Comparison of ENCODE assay signal across 24 mouse cellular contexts in the genomic region with DNA sequence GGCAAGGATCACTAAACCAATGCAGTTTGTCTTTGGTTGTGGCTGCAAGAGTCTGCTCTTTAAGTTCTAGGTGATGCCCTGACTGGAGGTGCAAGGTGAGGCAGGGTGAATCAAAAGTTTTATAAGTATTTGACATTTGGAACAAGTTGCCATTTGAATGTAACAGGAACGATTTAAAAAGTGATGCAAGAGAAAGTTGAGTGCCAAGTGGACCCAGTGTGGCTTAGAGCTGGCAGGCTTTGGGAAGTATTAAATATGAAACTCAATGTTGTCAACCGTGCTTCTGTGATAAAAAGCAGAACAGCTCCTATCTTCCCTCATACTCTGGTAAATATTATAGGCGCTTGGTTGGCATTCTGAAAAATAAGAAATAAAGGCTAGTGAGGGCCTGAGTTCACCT.
DNase-seq lines count a peak whose midpoint lies in the region; ATAC-seq and TF ChIP-seq lines count a peak whose summit lies in the region.
"Had no signal": no experiment of that assay in that cellular context is flagged by ENCODE, and none has a peak within 500 bp of the region (broad histone marks: within the 10 kb centered on the region; RNA-seq: fewer than 3 reads in every experiment).

No protein-coding gene starts in this region.

- no peaks in the 10 kb centered on the region; the same call in 1 of the 2 replicates for H3K4me1 ChIP-seq in liver, adult 2 months (ENCODE audit: control insufficient read depth, insufficient read depth, low read length)
- H3K4me1 ChIP-seq in liver, postnatal 0 days (ENCODE audit: insufficient read depth): no peaks in the 10 kb centered on the region
- H3K4me1 ChIP-seq: embryonic facial prominence, embryonic 10.5 days; embryonic facial prominence, embryonic 12.5 days; forebrain, embryonic 10.5 days; forebrain, embryonic 12.5 days had no signal

- peak; percentile 5 for DNase-seq in adrenal gland, postnatal 10 days
- DNase-seq in adrenal gland, postnatal 4 days (ENCODE audit: low spot score in 2 of 2): no peak
- peak; percentile 66 for DNase-seq in liver, adult 2 months (ENCODE audit: extremely low read depth, low read depth, low spot score)
- no peak for DNase-seq in liver, postnatal 0 days
- peak; percentile 33 for DNase-seq in gonadal fat pad, adult 2 months (ENCODE audit: low read depth)
- DNase-seq: adrenal gland, adult 8-10 months; adrenal gland, postnatal 25 days; B cell, adult 2 months; cerebellum, adult 11-12 months; cerebellum, adult 2 months; cerebellum, adult 9-10 months; cerebellum, postnatal 10 days; cerebellum, postnatal 25 days had no signal

- no peaks in the 10 kb centered on the region for H3K36me3 ChIP-seq in liver, adult 2 months (ENCODE audit: control insufficient read depth, insufficient read depth, low read length)
- no peaks in the 10 kb centered on the region for H3K36me3 ChIP-seq in liver, postnatal 0 days (replicated peaks; ENCODE audit: insufficient read depth, low read length)
- H3K36me3 ChIP-seq: embryonic facial prominence, embryonic 10.5 days; embryonic facial prominence, embryonic 12.5 days; forebrain, embryonic 10.5 days; forebrain, embryonic 12.5 days; G1E had no signal

- no peaks in the 10 kb centered on the region for H3K79me2 ChIP-seq in liver, adult 2 months (ENCODE audit: control insufficient read depth, insufficient read depth, low read length)

- H3K4me2 ChIP-seq in liver, postnatal 0 days (ENCODE audit: low read depth, low read length): no peak overlapping the region
- H3K4me2 ChIP-seq: embryonic facial prominence, embryonic 12.5 days; forebrain, embryonic 12.5 days had no signal

- WGBS in liver, adult 2 months: 53% methylated on average over 3 of the region's 3 CpGs
- 69% methylated on average over 3 of the region's 3 CpGs for WGBS in liver, postnatal 0 days (ENCODE audit: insufficient replicate concordance)

- TF ChIP-seq POLR2A in liver, adult 2 months (IDR thresholded peaks at IDR 0.05; ENCODE audit: extremely low read depth, insufficient read depth, low read length): no peak

- no peaks in the 10 kb centered on the region; the same call in 1 of the 2 replicates for H3K9me3 ChIP-seq in liver, postnatal 0 days (ENCODE audit: low read length)
- H3K9me3 ChIP-seq: embryonic facial prominence, embryonic 10.5 days; embryonic facial prominence, embryonic 12.5 days; forebrain, embryonic 10.5 days; forebrain, embryonic 12.5 days had no signal

- H3K9ac ChIP-seq in liver, adult 2 months (ENCODE audit: low read depth, low read length): no peak overlapping the region
- H3K9ac ChIP-seq in liver, postnatal 0 days (replicated peaks): no peak overlapping the region
- H3K9ac ChIP-seq: embryonic facial prominence, embryonic 12.5 days; forebrain, embryonic 12.5 days had no signal

- no peak for TF ChIP-seq CTCF in liver, adult 2 months (IDR thresholded peaks at IDR 0.05; ENCODE audit: low read depth, low read length)
- no peak for TF ChIP-seq CTCF in liver, postnatal 0 days (IDR thresholded peaks at IDR 0.05; ENCODE audit: low read depth)

- no peaks in the 10 kb centered on the region for H3K27me3 ChIP-seq in liver, adult 2 months (ENCODE audit: control insufficient read depth, insufficient read depth, low read length)
- H3K27me3 ChIP-seq in liver, postnatal 0 days (ENCODE audit: insufficient read depth, low read length): no peaks in the 10 kb centered on the region
- H3K27me3 ChIP-seq: CH12.LX; embryonic facial prominence, embryonic 12.5 days; forebrain, embryonic 12.5 days; Patski had no signal

- ATAC-seq in liver, postnatal 0 days: no peak
- ATAC-seq in activated CD4-positive, CD25-positive, alpha-beta regulatory T cell, adult 4 months: no peak
- ATAC-seq: CD4-positive, CD25-positive, alpha-beta regulatory T cell, adult 4 months; forebrain, embryonic 14.5 days; forebrain, embryonic 16.5 days; Patski had no signal

- no peak overlapping the region for H3K4me3 ChIP-seq in liver, adult 2 months (ENCODE audit: insufficient read depth, low read depth, low read length)
- no peak overlapping the region for H3K4me3 ChIP-seq in liver, postnatal 0 days (ENCODE audit: low read depth, low read length)
- H3K4me3 ChIP-seq: embryonic facial prominence, embryonic 10.5 days; embryonic facial prominence, embryonic 12.5 days; forebrain, embryonic 10.5 days; forebrain, embryonic 12.5 days had no signal

- no peak overlapping the region for H3K27ac ChIP-seq in liver, adult 2 months (replicated peaks; ENCODE audit: insufficient read depth, low read depth, low read length)
- H3K27ac ChIP-seq in liver, postnatal 0 days (ENCODE audit: low read depth): no peak overlapping the region
- H3K27ac ChIP-seq: embryonic facial prominence, embryonic 10.5 days; embryonic facial prominence, embryonic 12.5 days; forebrain, embryonic 10.5 days; forebrain, embryonic 12.5 days had no signal

- TF ChIP-seq EP300 in liver, postnatal 0 days (IDR thresholded peaks at IDR 0.05; ENCODE audit: low read depth): no peak

Comparison
In these comparisons a context has a peak if more than half of its experiments do, and no peak if none do; other contexts are left out.
1. DNase-seq: peak in adrenal gland, postnatal 10 days (single experiment), liver, adult 2 months (single experiment) and gonadal fat pad, adult 2 months (single experiment); none in adrenal gland, postnatal 4 days (0 of 2) and liver, postnatal 0 days (single experiment).